Mouse (Mus musculus) testis, adult 2 months (tissue): ENCODE results near the gene Eapp.

Source experiments
- CTCF ChIP-seq: fragments of 200-500 bp; IDR thresholded peaks from 2 replicates; pipeline ENCODE4 v1.5.1; 2012; ENCODE audit warnings: low read depth, mild to moderate bottlenecking, inconsistent platforms, low read length, moderate library complexity; ENCODE audit not compliant: control insufficient read depth, insufficient read depth, insufficient replicate concordance
- POLR2A ChIP-seq: fragments of 200-500 bp; IDR thresholded peaks from 2 replicates; pipeline ENCODE4 v1.6.1; 2012; ENCODE audit warnings: low read depth, mild to moderate bottlenecking, inconsistent platforms, low read length, moderate library complexity; ENCODE audit not compliant: control insufficient read depth

DNA sequence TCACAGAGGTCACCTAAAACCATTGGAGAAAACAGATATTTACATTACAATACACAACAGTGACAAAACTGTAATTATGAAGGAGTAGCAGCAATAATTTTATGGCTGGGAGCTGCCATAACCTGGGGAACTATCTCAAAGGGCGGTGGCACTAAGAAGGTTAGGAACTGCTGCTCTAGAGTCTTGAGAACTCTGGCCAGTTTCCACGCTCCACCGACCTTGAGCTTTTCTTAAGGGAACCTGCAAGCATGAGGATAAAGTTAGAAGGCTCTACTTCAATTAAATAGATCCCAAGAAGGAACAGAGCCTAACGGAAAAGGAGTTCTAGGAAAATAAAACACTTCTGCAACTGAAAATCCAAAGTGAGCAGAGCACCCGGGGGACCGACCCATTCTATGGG is 30.2 kb downstream of the Eapp start:
- TF ChIP-seq POLR2A (no peak), CTCF (no peak)
